Mouse (Mus musculus): ENCODE measurements around the gene Adgrg1.

The Adgrg1 gene

DNA sequence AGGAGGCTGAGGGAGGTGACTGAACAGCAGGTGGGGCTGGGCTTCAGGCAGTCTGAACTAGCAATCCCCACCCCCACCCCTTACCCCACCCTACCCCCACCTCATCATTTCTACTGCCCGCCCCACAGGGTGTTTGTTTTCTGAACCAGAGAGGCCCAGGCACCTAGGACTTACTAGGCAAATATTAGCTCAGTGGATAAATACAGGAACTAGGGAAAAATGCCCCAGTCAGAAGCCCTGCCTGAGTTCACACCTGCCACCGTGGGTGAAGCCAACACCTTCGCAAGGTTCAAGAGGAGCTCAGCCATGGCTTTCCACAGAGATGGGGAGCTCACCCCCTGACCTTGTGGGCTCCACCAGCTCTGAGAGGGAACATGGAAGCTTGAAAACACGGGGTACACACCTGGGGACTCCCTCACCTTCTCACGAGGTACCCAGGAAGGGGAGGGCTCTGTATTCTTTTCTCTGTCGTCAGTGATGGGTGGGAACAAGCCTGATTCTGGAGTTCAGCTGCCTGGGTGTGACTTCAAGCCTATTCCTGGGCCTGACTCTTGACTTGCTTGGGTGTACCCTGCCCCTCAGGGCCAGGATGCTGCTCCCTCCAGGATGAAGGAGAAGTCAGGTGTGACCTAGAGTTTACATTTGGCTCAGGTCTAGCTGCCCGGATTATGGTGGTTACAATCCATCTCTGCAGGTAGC, at the start of gene Adgrg1:
TSS of gene Adgrg1 (plus strand) at position 285 of the 699 bp plus-strand sequence.
- in situ Hi-C loops (cut with MboI), result no loop called here

DNA sequence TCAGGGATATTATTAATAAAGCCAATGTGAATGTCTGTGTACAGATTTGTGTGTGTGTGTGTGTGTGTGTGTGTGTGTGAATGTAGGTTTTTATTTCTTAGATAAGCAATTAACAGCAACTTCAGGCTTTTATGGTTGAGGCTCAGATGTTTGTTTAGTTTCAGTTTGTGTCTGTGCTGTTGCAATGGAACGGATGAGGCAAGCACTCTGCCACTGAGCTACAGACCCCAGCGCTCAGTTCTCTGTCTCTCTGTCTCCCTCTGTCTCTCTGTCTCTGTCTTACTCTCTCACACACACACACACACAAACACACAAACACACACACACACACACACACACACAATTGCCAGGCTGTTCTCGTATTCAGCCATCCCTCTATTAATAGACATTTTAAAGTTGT, 46.3 kb upstream of the Adgrg1 start:
- in situ Hi-C loops (cut with MboI), result loop anchor here (25.0 kb wide), 1 partner anchor 284 kb away; the partner anchor contains the start of gene Kifc3

DNA sequence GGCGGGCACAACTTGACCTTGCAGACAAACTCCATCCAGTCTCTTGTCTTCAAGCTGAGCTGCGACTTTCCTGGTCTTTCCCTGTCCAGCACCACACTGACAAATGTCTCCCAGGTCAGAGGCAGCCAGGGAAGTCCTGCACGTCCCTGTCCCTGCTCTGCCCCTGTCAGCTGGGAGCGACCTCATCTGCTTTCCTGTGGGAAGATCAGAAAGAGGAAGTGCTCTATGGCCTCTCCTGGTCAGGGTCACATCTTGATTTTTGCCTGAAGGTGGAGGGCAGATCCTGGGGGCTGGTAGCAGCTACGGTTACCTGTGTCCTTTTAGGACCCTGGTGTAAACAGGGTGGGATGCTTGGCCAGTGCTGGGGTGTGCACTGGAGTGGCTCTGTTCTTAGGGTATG, 40.6 kb upstream of the Adgrg1 start:
- in situ Hi-C loops (cut with MboI), result loop anchor here (25.0 kb wide), 1 partner anchor 278 kb away; the partner anchor contains the start of gene Kifc3

DNA sequence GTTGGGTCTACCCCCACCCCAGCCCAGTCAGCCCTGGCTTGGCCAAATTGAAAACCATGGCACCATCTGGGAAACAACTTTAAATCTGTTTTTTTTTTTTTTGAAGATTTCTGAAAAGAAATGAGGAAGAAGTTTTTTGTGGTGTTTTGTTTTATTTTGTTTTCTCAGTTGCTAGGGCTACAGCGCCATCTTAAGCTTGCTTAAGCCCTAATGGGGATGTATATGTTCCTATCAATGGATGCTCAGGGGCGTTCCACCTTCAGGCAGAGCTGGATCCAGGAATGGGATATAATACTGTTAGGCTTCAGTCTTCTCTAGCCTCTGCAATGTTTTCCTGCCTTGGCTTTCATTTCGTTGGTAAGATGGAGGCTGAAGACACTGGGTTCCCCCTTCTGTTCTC, 39.4 kb upstream of the Adgrg1 start:
- in situ Hi-C loops (cut with MboI), result loop anchor here (25.0 kb wide), 1 partner anchor 277 kb away; the partner anchor contains the start of gene Kifc3

DNA sequence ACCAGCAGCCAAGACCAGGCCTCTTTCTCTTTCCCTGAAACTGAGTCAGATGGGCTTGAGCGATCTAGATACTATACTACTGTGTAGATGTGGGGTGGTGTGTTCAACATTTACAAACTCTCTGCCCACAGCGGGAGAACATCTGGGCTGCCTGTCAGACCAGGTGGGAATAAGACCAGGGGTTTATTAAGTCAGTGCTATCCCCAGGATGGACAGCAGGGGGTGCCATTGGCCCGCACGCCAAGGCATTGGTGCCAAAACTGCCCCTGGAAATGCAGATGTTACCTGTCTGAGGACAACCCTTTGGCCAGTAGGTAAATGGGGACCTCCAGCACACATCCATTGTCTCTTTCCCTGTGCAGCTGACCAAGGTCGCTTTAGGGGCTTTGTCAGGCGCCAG, 32.0 kb upstream of the Adgrg1 start:
- in situ Hi-C loops (cut with MboI), result loop anchor here (25.0 kb wide), 1 partner anchor 270 kb away; the partner anchor contains the start of gene Kifc3

DNA sequence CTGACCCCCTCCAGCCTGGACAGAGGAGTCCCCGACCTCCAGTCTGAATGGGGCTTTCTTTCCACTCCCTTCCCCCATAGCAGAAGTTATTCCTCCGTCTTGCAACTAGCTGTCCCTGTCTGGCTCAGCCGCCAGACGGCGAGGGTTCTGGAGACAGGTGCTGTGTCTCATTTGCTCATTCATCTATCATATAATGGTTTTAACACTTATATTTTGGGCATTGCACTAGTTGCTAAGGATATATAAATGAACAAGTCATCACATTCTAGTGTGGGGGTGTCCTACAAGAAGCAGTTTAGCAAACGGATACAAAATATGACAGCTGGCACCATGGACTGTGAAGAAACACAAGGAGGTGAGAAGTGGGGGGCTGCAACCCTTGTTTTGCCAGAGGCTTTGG, 29.4 kb upstream of the Adgrg1 start:
- in situ Hi-C loops (cut with MboI), result loop anchor here (25.0 kb wide), 1 partner anchor 267 kb away; the partner anchor contains the start of gene Kifc3

DNA sequence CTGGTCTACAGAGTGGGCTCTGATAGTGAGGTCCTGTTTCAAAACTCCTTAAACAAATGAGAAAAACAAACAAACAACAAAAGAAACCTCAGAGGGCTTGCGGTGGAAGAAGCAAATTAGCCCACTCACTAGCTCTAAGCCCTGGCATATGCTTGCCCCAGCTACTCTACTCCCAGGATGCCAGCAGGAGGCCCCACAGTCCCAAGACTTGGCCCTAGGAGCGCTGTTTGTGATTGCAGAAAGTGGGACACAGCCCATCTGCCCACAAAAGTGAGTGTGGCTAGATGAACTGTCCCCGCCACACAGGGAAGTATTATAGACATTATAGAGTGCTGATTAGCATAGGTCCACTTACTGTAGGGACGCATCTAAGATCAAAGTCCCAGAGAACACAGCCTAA, 26.1 kb upstream of the Adgrg1 start:
- in situ Hi-C loops (cut with MboI), result loop anchor here (25.0 kb wide), 1 partner anchor 264 kb away; the partner anchor contains the start of gene Kifc3

DNA sequence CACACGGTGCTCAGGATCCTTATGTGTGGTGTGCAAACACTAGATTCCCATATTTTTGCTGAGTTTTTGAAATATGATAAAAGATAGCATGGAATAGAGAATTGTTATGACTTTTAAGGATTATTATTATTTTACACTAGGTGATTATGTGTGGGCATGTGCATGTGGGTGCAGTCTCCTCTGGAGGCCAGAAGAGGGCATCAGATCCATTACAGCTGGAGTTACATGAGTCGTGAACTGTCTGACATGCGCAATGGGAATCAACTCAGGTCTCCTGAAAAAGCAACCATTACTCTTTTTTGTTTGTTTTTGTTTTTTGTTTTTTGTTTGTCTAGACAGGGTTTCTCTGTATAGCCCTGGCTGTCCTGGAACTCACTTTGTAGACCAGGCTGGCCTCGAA, 25.5 kb upstream of the Adgrg1 start:
- in situ Hi-C loops (cut with MboI), result loop anchor here (25.0 kb wide), 1 partner anchor 263 kb away; the partner anchor contains the start of gene Kifc3

DNA sequence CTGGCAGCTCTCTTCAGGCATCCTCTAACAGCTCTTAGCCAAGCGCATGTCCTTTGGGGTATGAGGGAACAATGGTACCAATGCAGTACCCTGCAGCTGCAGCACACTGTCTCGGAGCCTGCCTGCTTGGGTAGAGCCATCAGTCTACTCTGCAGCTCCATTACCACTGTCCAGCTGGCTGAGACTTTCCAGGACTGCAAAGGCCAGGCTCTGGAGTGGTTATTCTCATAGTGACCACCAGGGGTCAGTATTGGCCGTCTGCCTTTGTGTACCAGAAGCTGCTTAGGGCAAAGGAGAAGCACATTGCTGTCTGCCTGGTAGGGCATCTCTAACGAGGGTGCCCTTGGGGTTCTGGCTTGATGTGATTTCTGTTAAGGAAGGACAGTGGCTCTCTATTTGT, 24.5 kb upstream of the Adgrg1 start:
- in situ Hi-C loops (cut with MboI), result loop anchor here (5.0 kb wide), 1 partner anchor 52 kb away; no protein-coding TSS in a partner anchor

DNA sequence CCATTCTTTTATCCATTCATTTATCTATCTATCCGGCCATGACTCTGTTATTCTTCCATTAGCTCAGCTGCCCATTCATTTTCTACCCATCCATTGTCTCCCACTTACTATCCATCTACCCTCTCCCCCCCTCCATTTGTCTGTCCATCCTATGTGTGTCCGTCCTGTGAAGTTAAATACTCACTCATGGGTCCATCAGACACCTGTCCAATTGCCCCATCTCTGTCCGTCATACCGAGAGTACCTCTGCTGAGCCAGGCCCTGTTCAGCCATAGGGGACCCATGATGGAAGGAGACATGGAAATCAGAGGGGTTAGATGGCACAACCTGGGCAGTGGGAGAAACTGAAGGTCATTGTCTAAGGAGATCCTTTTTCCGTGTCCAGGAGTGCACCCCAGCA, 24.1 kb upstream of the Adgrg1 start:
- in situ Hi-C loops (cut with MboI), result loop anchor here (5.0 kb wide), 1 partner anchor 52 kb away; no protein-coding TSS in a partner anchor

DNA sequence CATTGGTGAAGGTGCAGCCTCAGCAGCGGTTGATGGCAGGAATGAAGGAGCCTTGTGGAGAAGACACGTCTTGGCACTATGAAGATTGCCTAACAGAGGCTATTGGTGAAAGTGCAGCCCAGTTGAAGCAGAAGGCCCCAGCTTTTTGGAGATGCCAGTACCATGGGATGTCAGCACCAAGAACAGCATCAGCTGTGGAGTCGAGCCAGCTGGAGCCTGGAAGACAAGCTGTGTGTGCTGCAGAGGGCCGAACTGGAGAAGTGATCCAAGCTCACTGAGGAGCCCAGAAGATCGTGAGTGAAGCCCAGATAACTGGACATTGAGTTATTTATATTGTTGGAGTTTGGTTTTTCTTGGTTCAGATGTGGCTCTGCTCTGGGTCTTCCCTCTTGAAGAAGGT, 22.5 kb upstream of the Adgrg1 start:
- in situ Hi-C loops (cut with MboI), result loop anchor here (5.0 kb wide), 1 partner anchor 50 kb away; no protein-coding TSS in a partner anchor

DNA sequence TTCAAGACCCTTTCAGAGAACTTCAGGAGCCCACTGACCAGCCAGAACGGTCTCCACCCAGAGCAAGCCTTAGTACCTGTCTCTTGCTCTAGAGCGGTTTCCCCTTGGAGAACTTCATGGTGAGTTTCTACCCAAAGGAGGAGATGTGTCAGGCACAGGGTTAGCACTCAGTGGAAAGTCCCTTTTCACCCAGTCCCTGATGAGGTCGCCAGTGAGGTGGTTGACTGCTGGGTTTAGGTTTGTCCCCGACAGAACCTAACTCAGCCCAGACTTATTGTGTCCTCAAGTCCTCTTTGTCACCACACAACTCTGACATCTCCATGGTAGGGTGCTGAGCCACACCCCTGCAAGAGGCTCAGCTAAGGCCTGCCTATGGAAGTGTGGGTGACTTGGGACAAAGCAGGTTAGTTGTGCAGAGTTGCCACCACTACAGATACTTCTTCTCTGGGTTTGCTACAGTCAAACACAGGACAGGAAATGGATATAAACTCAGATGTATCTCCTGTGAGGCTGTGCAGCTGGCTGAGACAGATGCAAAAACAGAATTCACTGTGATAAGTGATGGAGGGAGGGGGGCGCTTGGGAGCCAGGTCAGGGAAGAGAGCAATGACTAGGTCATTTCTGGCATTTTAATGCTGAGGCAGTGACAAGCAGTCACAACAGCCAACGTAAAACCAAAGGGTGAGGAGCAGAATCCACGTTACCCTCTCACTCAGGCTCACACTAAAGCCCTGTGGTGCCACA, 20.8 kb upstream of the Adgrg1 start:
- in situ Hi-C loops (cut with MboI), result loop anchor here (5.0 kb wide), 1 partner anchor 49 kb away; no protein-coding TSS in a partner anchor

DNA sequence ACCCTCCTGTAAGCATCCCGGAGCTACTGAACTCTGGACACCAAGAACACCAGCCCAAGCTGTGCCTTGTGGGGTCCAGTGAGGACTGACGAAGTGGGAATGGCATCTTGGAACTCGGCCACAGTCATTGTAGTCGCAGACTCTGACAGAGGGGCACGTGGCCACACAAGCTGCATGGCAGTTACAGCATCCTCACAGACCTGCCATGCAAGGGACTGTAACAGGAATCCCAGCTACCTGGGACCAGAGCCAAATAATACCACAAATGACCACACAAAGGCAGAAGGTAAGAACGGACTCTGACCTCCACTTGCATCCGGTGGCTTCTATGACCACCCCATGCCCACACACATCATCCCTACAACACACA, 20.2 kb upstream of the Adgrg1 start:
- in situ Hi-C loops (cut with MboI), result loop anchor here (5.0 kb wide), 1 partner anchor 48 kb away; no protein-coding TSS in a partner anchor

DNA sequence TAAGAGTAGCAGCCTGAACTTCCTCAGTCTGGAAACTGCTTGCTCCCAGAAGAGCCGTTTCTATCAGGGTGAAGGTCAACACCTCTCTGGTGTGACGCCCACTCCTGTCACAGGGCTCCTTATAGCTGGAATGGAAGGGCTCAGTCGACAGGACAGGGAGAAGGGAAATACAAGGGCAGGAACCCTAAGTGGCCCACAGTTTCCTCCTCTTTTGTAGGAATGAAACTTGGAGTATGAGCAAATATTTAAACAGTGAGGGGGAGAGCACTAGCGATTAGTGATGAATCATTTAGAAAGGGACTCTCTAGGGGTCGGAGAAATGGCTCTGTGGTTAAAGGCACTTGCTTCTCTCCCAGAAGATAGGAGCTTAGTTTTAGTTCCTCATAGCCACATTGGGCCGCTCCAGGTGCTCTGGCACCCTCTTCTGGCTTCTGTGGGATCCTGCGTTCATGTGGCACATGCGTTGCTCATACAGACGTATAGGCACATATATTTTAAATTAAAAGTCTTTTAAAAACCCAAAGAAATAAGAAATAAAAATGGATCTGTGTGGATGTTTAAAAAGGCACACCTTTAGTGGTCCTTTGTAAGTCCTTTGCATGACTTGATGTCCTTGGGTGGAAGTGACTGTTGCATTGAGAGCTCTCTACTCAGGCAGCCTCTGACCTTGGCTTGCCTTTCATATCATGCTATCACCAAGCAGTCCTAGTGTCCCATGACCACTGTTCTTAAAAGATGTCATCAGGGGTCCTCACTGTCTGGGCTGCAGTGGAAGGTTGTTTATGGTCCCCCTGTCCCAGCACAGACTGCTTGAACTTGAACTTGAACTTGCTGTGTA, 19.4 kb upstream of the Adgrg1 start:
- in situ Hi-C loops (cut with MboI), result loop anchor here (5.0 kb wide), 1 partner anchor 47 kb away; no protein-coding TSS in a partner anchor

DNA sequence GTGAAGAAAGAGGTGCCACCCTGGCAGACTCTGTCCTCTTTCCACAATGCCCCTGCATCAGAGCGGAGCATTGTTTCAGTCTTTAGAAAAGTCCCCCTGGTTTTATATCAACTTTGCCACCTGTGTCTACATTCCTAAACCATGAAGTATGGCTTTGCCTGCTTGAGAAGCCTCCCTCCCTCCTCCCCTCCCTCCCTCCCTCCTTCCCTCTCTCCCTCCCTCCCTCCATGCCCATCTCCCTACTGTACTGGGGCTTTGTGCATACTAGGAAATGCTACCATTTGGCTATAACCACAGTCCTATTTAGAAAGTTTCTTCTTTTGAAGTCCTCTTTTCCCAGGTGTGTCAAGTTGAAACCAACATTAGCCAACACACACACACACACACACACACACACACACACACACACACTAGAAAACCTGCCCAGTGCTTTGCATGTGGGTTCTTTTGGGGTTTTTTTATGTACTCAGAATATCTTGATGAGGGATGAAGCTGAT, 18.4 kb upstream of the Adgrg1 start:
- in situ Hi-C loops (cut with MboI), result no loop called here

DNA sequence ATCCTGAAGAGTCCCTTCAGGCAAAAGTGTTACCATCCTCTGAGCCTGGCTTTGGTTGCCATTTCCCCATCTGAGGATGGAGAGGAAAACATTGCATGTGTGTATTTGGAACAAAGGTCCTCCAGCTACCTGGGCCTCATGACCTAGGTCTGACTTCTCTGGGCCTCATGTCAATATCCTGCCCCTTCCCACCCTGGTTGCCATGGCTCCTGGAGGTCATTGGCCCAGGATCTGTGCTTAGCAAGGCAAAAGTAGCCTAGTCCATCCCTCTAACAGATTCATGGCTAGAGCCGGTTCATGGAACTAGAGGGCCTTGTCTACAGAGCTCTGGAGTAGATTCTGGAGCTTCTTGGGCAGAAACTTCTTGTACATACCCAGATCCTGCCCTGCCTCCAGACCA, 12.3 kb upstream of the Adgrg1 start:
- in situ Hi-C loops (cut with MboI), result no loop called here

DNA sequence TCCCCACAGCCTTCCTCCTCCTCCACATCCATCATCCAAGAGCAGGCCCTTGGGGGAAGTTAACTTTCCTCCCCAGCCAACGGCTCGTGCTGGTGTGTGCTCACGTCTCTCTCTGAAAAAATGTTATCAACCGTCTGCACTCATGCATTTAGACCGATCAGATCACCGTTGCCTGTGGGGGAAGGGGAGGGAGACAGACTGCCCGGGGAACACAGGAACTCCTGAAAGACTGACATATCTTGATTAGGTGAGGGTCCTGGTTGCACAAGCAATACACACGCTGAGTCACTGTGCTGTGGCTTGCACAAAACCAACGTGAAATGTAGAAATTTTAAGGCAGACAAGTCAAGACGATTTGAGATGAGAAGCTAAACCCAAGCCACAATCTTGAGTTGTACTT, 9.7 kb upstream of the Adgrg1 start:
- in situ Hi-C loops (cut with MboI), result no loop called here

DNA sequence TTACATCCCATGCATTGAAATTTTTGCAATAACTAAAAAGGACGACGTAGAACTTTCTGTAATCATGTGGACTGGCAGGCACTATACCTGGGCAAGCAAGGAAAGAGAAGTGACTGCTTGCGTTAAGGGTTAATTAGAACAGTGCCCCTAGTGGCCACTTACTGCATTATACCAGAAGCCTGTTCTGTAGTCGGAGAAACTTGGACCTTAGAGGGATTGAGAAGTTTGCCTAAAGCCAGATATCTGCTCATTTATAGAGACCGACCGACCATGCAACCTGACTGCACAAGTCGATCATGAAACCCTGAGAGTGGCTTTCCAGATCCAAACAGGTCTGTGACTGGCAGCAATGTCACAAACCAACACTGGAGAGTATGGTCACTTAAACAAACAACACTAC, 8.0 kb upstream of the Adgrg1 start:
- in situ Hi-C loops (cut with MboI), result no loop called here

DNA sequence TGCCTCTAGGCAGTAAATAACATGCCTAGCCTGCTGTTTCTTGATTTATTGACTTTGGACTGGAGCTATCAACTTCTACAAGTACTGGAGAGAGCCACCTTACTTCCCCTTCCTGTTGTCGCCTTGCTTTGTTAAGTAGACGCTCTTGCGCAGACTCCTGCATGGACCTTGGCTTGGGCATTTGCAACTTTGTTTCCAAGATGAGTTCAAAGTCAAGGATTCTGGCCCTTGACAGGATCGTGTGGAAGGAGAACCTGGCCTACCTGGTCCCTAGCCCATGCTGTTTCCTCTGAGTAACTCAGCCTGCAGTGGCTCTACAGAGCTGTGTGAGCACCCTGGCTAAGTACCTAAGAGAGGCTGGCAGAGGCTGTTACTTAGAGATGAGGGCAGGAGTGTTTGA, 7.5 kb upstream of the Adgrg1 start:
- in situ Hi-C loops (cut with MboI), result no loop called here

DNA sequence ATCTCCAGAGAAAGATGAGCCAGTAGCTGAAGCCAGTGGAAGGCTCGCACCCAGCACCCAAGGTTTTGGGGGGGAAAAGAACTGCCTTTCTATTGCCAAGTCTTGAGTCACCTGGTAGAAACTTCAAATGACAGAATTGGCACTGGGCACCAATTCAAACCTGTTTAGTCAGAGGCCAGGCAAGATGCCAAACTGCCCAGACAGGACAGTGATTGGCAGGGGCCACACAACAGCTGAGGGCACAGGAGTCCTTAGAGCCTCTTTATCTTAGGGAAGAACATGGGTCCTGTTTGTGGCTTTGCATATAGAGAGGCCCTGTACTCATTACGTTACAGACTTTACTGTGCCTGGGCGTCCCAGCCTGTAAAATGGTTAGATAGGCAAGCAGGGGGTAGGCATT, 7.0 kb upstream of the Adgrg1 start:
- in situ Hi-C loops (cut with MboI), result no loop called here

DNA sequence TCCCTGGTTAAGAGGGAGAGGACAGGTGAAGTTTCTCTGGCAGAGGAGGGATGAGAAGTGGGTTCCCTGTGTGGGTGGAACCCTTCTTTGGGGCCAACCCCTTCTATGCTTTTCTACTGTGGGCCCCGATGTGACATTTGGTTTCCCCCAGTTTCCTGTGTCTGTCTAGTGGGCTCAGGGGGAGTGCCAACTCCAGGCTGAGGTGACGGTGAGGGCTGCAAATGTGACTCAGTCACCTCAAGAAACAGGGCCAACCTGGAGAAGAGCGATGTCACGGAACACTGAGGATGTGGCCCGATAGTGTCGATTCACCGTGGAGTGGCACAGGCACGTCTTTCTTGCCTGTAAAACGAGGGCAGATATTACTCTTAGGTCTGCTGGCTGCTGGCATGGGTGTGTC, 1.3 kb upstream of the Adgrg1 start:
- in situ Hi-C loops (cut with MboI), result no loop called here

DNA sequence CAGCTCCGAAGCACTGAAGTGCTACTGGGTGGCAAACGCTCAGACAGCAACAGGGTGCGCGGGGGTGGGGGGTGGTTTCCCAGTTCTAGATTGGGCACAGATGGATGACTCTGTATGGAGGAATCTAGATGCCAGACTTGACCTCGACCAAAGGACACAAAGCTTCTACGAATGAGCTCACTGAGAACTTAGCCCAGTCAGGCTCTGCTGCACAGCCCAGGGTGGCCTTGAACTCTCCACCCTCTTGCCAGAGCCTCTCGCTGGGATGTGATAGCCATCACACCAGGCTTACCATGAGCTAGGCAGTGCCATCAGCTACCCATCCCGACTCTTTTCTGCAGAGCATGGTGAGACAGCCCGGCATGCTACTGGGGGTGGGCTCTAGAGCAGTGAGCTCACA, 765 bp upstream of the Adgrg1 start:
- in situ Hi-C loops (cut with MboI), result no loop called here
